Mouse (Mus musculus) brain, embryonic 14.5 days (tissue): ENCODE results near the gene Selenos. TPM values are rescaled to one million over a fixed set of nuclear protein-coding genes. Genes with fewer than 3 reads are reported as not detected.

Experiments
- DNase-seq: peaks from one replicate; pipeline ENCODE4 v3.0.0-alpha.2; 2011; ENCODE audit warnings: low read depth
- CTCF ChIP-seq: fragments of 200-500 bp; IDR thresholded peaks from 2 replicates; pipeline ENCODE4 v1.5.1; 2012; ENCODE audit warnings: inconsistent platforms, mild to moderate bottlenecking, moderate library complexity, borderline replicate concordance; ENCODE audit not compliant: insufficient read depth, insufficient read length; ENCODE audit errors: extremely low read depth
- POLR2A ChIP-seq: fragments of 200-500 bp; IDR thresholded peaks from 2 replicates; pipeline ENCODE4 v1.6.1; 2012; ENCODE audit warnings: mild to moderate bottlenecking, inconsistent platforms, borderline replicate concordance; ENCODE audit not compliant: poor library complexity, insufficient read depth, insufficient read length, severe bottlenecking; ENCODE audit errors: extremely low read depth
- polyA plus RNA-seq: library from polyadenylated mRNA; depleted of rRNA; stranded (reverse); fragments of >200 nt; gene quantifications from 2 replicates; pipeline ENCODE4 v1.2.3, GENCODE M21; 2012; rRNA removed

The Selenos gene
- polyA plus RNA-seq, result 58.5 and 63.8 TPM in 2 replicates

DNA sequence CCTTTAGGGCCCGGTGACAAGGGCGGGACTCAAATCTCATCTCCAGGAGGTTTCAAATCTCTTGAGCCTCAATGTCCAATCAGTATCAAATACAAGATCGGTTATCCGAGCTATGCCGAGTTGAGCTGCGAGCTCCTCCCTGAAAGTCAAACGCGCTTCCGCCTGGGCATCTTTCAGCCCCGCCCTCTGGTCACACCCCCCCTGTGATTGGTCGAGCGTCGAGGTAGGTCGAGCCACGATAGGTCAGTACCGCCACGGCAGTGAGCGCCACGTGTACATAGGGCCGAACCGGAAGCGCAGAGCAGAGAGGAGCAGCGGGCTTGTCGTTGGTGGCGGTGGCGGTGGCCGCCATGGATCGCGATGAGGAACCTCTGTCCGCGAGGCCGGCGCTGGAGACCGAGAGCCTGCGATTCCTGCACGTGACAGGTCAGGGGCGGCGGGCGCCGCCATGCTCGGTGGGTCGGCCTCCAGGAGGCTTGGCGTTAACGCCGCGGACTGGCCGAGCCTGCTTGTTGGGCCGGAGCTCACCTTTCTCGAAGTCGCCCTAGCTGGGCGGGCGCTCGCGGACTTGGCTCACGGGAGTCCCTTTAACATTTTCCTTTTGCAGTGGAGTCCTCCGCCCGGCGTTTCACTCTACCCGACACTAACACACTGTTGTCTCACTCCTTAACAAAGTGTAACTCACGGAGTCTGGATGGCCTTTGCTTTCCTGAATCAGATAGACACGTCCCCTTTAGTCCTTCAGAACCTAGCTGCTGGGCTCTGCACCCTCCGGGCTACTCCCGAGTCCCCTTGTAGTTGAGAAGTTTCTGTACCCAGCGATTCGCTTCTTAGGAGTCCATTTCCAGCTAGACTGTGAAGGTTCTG lies at the start of gene Selenos:
Selenos (plus strand) TSS at position 286 of the 867 bp plus-strand sequence.
- DNase-seq, result peak; percentile 99
- TF ChIP-seq CTCF (no peak), POLR2A (peak; percentile 71; the same call in 1 of the 2 replicates)

DNA sequence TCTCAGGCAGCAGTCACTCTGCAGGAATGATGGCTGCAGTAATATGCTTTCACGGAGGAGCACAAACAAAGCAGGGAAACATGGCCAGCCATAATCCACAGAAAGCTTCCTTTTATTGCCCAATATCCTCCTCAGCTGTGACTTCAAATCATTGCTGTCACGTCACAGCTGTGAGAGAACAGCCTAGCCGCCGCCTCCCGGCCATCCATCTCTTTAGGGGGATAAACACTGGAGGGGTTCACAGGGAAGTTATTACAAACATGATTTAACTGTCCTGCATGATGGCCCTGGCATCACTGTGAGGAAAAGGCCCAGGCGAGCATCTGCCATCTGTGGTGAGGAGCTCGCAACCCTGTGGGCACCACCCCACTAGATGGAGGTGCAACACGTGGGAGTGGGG lies 42.6 kb upstream of the Selenos start:
- no peak for DNase-seq
- no peak for TF ChIP-seq POLR2A
- no peak for TF ChIP-seq CTCF

DNA sequence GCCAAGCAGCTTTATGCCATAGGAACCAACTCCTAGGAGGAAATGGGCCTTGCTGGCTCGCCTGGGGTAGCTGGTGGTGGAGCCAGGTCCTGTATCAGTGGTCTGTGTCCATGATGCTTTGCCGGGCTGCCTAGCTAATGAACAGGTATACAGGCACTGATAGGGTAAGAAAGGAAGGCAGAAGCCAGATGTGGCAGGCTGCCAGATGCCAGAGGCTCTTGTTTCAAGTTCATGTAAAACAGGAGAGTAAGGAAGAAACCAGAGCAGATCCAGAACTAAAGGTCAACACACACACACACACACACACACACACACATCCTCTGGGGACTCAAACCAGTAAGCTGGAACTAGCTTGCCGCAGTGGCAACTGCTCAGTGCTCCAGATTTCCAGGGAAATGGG lies 41.2 kb upstream of the Selenos start:
- TF ChIP-seq CTCF (no peak), POLR2A (no peak)
- peak; percentile 6 for DNase-seq

DNA sequence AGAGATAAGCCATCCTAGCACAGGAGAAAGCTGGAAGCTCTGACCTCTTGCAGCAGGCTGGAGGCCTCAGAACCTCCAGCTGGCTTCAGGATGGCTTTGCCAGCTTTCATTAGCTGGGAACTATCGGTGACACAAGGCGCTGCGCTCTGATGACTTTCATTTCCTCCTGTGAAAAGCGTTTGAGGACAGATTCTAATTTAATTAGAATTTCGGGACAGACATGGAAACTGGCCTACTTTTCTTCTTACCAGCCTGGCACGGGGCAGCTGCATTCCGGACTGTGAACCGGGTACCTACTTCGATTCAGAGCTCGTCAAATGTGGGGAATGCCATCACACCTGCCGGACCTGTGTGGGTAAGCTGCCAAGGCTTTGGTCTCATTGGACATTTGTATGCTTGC lies 40.7 kb upstream of the Selenos start:
- DNase-seq, result peak; percentile 17
- no peak for TF ChIP-seq POLR2A
- no peak for TF ChIP-seq CTCF

DNA sequence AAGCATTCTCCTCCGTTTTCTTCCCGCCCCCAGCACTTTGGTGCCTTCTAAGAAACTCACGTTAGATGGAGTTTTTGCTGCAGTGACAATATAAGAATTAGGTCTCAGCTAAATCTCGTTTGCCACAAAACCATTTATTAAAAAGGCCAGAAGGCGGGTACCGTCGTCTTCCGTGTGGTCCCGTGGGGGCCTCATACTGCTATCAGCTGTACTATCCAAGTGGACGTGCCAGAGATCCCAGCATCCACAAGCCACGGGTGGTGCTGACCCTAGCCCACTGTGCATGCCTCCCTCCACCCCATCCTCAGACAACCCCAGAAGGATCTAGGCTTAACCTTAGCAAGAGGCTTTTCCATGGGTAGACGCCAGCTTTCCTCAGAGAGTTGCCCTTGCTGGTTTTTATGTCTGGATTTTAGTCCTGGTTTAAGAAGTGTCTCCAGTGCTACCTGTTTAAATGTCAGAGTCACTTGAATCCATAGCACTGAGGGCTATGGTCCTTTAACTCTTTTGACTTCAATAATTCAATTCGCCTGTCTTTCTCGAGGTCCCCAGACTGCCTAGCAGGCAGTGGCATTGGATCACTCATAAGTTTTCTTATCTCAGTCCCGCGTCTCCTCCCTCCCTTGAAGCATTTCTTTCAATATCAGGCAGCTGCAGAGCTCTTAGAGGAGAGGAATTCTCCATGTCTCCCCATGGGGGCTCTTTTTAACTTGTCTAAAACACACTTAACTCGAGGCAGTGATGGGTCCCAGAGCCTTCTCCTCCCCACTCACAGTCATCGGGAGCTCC lies 39.2 kb upstream of the Selenos start:
- TF ChIP-seq POLR2A (no peak), CTCF (no peak)
- no peak for DNase-seq

DNA sequence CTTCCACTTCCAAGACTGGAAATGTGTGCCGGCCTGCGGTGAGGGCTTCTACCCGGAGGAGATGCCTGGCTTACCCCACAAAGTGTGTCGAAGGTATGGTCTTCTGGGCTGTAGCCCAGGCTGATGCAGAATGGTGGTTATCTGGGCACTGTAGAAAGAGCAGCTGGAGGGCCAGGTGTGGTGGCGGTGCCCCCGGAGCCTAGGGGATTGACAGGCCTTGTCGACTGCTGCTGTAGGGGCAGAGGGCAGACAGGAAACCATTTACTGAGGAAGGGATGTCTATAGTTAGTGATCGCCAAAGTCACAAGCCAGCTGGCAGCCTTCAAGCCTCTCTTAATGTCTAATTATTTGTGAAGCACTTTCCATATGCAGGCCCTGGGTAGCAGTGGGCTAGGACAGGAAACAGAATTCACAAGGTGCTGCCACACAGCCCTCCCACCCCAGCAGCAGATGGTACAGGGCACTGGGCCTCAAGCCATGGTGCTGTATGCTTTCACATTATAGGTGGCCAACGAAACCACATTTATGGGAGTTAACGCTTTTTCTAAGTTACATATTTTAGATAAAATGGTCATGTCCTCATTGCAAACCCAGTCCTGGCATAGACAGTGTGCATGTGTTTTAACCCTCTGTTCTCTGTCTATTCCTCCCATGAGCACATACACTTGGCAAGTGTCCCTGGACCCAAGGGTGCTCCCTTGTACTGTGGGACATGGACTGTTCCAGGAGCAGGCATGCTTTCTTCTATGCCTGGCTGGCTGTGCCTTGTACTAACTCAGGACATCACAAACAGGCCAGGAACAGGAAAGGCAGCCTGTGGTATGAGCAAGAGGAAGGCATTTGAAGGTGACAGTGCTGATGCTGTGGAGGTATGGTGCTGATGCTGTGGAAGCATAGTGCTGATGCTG lies 35.6 kb upstream of the Selenos start, which contains the start of gene Gm45213:
Gm45213 (plus strand) TSS at position 51 of the 908 bp plus-strand sequence.
- TF ChIP-seq CTCF, result no peak
- no peak for TF ChIP-seq POLR2A
- peak; percentile 62 for DNase-seq

DNA sequence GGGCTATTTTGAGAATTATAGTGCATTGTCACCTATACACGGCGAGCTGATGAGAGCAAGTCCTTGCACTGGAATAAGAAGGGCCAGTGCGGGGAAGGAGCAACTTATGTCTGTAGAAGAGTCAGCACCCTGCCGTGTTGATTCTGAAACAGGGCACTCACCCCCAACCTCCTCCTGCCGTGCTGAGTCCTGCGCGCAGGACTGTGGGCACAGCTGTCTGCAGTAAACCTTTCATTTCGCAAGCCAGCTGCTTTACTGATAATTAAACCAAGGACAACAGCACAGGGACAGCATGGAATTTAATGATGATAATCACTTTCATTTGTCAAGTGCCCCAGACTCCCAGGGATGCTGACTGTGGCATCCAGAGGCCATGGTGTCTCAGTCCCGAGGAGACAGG lies 34.8 kb upstream of the Selenos start:
- peak; percentile 37 for DNase-seq
- TF ChIP-seq POLR2A, result no peak
- TF ChIP-seq CTCF, result no peak

DNA sequence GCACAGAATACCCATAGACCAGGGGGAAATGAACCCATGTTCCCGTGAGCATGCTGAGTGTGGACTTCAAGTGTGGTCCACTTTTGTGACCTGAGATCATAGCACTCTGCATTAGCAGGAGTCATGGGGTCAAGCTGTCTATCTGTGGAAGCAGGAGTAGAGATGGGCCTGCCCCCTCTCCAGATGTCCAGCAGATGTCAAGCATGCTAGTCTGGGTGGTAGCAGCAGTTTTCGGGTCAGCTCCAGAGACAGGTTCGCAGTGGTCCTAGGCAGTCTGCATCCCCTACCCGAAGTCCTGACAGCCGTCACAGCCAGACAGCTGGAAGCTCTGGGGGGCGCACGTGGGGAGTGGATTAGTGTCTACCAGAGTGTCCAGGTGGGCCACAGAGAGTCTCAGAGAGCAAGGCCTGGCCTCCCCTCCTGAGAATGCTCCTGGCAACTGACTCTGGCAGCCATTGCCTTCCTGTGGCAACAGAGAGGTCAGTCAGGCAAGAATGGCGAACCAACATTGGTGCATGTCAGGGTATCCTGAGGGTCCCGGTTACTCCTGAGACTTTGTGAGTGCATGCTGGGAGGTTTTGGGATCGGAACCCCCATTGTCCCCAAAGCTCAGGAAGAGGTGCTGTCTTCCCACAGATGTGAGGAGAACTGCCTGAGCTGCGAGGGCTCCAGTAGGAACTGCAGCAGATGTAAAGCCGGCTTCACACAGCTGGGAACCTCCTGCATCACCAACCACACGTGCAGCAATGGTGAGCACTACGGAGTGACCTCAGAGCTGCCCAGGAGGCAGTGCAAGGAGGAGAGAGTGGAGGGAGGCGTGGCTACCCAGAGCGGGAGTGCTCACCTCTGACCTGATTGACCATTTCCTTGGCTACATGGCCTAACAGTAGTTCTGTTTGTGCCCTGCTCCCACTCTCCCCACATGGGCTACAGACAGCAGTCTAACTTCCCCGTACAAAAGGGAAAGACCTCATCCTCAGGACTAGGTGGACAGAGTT lies 32.2 kb upstream of the Selenos start:
- TF ChIP-seq POLR2A (no peak), CTCF (no peak)
- DNase-seq, result no peak

DNA sequence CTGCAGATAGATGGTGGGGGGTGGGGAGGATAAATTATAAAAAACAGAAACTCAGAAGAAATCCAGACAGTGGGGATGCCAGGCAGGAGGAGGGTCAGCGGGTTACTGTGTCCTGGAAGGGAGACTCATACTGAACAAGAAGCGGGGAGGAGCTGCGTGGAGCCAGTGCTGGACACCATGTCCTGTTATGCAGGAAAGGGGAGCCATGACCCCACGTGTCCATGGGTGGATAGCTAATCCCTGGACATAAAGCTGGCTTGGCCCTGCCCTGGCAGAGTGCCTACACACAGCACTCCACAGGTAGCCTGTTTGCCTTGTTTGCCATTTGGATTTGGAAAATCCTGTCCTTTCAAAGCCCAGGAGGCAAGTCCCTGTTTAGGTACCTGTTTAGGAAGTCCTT lies 31.5 kb upstream of the Selenos start:
- TF ChIP-seq CTCF, result no peak
- no peak for TF ChIP-seq POLR2A
- DNase-seq, result no peak
